Mouse (Mus musculus): ENCODE data around the gene Slc24a2.

The Slc24a2 gene

DNA sequence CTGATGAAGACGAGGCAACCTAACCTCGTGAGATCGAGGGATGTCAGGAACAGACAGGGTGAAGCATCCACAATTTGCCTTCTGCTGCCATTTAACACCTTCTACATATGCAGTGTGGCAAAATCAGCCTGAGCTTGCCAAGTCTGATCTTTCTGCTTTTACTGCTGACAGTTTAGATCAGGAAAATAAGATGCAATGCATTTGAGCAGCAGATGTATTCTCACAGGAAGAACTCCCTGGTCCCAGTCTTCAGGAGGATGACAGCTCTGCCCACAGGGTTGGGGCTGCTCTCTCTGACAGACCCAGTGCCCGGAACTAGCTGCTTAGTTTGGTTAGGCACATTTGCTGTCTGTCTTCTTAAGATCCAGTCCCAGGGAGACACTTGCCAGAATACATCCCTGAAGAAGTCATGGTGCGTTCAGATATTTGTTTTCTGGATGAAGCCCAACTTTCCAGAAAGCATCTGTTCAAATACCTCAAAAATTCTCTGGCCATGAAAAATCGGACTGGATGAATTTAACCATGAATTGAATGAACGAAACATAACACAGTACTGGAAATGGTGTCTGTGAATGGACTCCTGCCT, 188.8 kb downstream of the Slc24a2 start:
- DNase-seq (ENCODE audit: low read depth) = no peak

GRCm38 (mm10) chr4:87037592-87037991, 192.7 kb downstream of the Slc24a2 start:
- DNase-seq (ENCODE audit: low read depth) = peak; percentile 26

GRCm38 (mm10) chr4:87036507-87036906, 193.8 kb downstream of the Slc24a2 start:
- no peak for DNase-seq (ENCODE audit: low read depth)

- no peak for DNase-seq (ENCODE audit: low read depth)
These were observed 194.6 kb downstream of the Slc24a2 start for GRCm38 (mm10) chr4:87035701-87036100.

DNA sequence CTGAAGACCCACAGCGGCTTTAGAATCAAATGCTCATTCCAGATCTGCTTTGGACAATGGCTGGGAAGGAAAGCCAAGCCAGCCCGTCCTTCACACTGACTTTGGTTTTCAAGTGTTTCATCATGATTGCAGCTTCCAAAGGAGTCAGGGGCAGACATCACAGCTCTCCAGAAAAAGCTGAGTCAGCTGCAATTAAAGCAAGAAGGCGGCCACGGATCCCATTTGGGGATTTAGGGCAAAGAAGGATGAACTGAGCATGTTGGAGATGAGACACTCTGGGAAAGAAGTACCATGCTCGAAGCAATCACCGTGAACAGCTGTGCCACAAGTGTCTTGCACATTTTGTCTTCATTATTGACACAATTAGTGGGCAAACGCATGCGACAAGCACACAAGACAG, 197.6 kb downstream of the Slc24a2 start:
- no peak for DNase-seq (ENCODE audit: low read depth)

DNA sequence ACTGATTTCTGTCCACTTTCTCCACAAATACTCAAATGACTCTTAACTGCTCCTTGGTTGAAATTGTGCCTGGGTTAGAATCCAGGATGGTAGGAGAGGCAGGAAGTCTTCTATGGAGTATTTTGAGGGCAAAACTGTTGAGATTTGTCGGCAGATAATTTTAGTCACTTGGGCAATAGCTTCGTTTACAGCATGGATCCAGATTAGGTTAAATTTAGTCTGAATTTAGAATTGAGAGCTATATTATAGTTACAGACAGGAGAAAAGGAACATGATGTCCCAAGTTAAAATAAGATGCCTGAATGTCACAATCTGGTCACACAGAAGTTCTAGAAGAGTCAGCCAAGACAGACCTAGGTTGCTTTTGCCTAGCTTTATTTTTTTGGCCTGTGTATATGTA, 199.2 kb downstream of the Slc24a2 start:
- no peak for DNase-seq (ENCODE audit: low read depth)

GRCm38 (mm10) chr4:87026311-87027151, 203.7 kb downstream of the Slc24a2 start:
- peak; percentile 4 for DNase-seq (ENCODE audit: low read depth)

GRCm38 (mm10) chr4:87024556-87024955, 205.7 kb downstream of the Slc24a2 start:
- DNase-seq (ENCODE audit: low read depth) = no peak

DNA sequence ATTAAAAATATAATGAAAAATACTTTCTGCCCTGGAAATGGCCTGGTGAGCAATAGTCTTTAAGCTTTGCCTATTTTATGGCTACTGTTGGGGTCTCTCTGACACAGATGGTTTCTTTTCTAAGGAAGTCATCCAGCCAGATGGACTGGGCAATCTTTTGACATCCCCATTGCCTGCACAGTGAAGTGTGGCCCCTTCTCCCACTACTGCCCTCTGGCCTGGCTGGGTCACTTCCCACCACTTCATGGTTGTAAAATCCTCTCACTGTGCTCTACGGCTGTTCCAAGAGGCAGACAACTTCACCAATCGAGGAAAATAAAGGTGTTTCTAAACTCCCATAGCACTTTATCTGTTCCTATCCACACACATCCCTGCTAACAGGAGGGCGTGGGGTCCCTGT, 208.7 kb downstream of the Slc24a2 start:
- DNase-seq (ENCODE audit: low read depth) = no peak

GRCm38 (mm10) chr4:87019486-87020105, 210.7 kb downstream of the Slc24a2 start:
- no peak for DNase-seq (ENCODE audit: low read depth)

DNA sequence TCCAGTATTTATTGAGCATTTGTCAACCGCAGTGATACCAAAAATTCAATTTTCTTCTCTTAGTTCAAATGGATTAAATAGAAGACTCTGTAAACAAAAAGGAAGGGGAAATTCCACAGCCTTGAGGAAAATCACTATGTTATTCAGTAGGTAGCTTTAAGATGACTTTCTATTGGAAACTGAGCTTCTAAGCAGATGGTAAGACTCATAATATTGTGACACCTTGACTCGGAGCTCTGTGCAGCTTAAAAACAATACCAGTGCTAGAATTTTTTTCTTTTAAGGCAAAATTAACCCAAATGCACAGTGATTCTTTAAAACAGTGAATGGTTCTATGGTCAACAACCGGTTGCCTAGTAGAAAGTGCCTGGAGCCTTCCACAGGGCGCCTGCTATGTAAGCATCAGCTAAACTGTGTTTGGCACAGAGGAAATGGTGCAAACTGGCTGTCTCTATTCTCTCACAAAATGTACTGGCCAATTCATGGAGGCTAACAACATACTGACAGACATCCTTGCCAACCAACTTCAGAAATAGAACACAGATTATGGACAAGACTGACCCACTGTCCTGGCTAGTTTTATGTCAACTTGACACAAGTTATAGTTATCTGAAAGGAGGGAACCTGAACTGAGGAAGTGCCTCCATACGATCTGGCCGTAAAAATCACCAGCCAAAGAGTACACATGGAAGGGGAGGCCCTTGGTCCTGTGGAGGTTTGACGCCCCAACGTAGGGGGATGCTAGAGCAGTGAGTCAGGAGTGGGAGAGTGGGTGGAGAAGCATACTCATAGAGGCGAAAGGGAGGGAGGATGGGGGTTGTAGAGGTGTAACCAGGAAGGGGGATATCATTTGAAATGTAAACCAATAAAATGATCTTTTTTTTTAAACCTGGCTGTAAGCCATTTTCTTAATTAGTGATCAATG, 211.9 kb downstream of the Slc24a2 start:
- no peak for DNase-seq (ENCODE audit: low read depth)

DNA sequence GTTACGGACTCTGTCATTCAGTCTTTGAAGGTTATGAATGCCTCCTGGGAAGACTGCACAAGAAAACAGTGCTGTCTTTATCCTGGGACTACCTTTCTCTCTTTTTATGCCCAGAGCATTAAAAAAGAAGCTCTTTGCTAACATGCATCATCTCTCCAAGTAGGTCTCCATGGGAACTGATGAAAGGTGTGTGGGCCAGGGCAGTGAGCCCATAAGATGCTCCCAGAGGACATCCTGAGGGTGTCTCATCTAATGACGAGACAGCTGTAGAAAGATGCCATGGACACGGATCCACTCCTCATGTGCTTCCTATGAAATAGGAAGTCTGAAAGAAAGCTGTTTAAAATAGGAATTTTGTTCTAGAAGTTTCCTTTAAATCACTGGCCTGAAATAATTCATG, 212.8 kb downstream of the Slc24a2 start:
- no peak for DNase-seq (ENCODE audit: low read depth)

GRCm38 (mm10) chr4:87015746-87016145, 214.5 kb downstream of the Slc24a2 start:
- DNase-seq (ENCODE audit: low read depth) = no peak

DNA sequence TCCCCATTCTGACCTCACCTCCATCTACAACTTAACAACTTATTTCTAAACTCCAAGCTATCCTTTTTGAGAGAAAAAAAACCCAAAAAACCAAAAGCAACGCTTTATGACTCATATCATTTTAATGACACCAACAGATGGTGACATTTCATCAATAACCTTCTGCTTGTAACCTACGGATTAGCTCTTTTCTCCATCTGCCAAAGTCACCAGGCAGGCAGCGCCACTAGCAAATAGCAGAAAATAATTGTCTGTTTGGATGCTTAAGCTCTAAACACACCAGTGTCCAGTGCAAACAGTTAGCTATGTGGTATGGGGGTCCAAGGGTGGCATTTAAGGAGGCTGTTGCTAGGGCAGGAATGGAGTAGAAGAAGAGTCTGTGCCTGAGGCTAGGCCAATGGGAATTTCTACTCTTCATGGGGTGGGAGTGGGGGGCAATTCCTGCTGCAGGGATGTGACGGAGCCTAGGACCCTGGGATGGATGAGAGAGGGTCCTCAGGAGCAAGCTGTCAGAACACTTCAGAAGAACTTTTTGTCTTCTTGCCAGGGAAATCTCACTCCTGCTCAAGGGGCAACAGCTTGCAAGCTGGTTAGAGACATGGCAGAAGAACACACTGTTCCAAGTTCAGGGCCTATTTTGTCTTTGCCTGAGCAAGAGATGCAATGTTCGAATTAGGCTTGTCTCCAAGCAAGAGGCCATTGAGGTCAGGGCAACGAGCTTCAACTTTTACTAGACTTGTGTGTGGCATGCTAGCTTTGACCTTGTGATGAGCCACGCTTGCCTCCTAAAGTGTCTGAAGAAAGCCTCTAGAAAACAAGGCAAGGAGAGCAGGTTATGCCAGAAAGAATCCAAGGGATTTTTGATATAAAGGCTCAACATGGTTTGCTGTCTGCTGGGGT, 216.3 kb downstream of the Slc24a2 start:
- DNase-seq (ENCODE audit: low read depth) = no peak

- DNase-seq (ENCODE audit: low read depth) = no peak
These were observed 237.8 kb downstream of the Slc24a2 start for GRCm38 (mm10) chr4:86992470-86992869.

DNA sequence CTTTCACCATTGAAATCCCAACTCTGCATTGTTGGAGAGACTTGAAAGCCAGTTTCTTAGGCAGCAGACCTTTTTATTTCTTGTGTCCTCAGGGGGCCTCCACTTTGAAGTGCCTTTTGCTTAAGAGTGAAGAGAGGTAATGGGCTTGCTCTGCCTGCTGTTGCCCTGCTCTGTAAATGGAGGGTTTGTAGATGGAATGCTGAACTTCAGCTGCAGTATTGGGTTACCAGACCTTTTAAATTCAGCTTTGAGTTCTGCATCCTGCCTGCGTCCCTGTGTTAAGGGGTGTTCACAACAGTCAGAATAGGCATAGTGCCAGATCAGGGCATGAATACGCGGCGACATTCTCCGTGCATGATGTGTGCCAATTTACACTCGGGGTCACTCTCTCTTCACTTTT, 241.0 kb downstream of the Slc24a2 start:
- DNase-seq (ENCODE audit: low read depth) = no peak

DNA sequence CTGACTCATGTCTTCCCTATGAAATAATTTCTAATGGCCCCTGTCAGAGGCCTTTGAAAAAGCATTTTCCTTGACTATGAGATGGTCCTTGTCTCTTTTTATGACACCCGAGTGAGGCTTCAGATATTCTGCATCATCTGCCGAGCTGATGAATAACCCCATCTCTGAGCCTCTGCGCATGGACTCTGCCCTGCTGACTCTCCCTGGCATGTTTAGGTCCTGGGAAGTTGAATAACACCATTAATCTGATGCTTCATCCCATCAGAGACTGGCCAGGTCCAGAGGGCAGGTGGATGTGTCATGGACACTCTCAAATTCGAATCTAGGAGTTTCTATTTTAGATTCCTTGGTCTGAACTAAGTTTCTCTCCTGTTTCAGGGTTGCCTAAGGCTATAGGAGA, 242.4 kb downstream of the Slc24a2 start:
- DNase-seq (ENCODE audit: low read depth) = no peak

- no peak for DNase-seq (ENCODE audit: low read depth)
These were observed 253.0 kb downstream of the Slc24a2 start for GRCm38 (mm10) chr4:86977272-86977671.

- DNase-seq (ENCODE audit: low read depth) = peak; percentile 70
These were observed 272.5 kb downstream of the Slc24a2 start for GRCm38 (mm10) chr4:86957576-86958411.

DNA sequence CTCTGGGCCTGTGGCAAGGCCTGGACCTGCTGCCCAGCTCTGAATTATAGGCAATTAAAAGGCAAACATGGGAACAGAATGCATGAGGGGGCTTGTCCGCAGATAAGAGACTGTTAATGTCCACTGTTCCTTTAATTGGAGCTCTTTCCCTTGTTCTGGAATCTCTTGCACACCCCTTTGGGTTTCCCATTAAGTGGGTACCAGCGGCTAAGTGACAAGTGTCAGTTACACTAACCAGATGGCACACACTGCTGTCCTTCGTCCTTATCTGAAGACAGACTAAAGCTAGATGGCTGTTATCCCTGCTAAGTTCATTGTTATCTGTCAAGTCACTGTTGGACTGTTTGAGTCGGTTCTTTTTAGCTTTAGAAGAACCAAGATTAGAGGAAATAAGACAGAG, 274.8 kb downstream of the Slc24a2 start:
- no peak for DNase-seq (ENCODE audit: low read depth)
